Mouse (Mus musculus) hematopoietic multipotent progenitor cell, adult 10-12 weeks (in vitro differentiated cells): ENCODE results near the gene Gm3127. TPM values are rescaled to one million over a fixed set of nuclear protein-coding genes. Genes with fewer than 3 reads are reported as not detected.

Source experiments
- polyA plus RNA-seq: library from polyadenylated mRNA; stranded (reverse); fragments of >175 nt; gene quantifications from 2 replicates; pipeline ENCODE4 v1.2.3, GENCODE M21; 2012; ENCODE audit warnings: low replicate concordance

Gm3127 gene
- not detected in 2 replicates for polyA plus RNA-seq

DNA sequence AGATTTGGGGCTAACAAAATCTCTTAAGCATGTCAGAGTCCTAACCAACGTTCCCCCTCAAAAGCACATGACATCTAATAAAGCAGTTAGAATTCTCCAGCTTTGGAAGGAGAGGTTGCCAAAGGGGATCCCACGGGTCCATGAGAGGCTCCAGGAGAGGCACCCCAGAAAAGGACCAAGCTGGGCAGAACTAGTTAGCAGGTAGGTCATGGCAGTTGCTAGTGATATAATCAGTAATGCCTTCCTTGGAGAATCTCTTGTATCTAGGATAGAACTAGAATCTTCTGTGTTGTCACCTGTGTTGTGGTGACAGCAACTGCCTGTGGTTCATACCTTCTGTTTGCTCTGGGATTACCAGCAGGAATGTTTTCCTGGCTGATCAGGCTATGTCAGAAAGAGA is at the start of gene Gm3127:
TSS of gene Gm3127 (plus strand) at position 301 of the 400 bp plus-strand sequence.

DNA sequence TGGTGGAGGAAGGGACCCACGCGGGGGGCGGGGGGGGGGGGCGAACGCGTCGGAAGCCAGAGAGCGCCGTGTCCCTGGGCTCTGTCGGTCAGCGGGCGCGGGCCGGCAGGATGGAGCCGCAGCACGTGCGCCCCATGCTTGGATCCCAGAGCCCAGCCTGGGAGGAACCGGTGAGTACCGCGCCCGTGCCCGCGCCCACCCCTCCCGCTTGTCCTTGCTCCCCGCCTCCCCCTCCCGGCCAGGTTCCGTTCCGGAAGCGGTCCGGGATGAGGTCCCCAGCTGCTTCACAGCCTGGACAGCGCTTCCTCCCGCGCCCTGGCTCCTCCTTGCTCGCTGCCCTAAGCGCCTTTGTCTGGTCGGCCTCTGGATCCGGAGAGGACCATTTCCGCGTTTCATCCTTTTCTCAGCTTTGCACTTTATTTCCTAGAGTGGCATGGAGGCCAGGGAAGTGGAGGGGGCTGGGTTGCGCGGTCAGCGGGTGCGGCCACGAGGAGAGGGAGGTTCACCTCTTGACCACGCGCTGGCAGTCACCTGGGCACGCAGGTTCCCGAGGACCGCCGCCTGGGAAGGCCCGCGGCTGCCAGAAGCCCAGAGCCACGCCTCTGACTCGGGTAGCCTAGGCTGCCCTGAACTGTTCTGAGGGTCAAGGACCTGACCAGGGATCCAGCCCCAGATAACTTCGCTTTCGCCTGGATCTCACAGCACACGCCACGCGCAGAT is 17.8 kb downstream of the Gm3127 start, which contains the start of gene Gm2974:
TSS of gene Gm2974 (plus strand) at position 86 of the 720 bp plus-strand sequence.

Other genes starting within 250 kb of the Gm3127 start
- gene Gm3029, start 233.3 kb upstream of the Gm3127 start, polyA plus RNA-seq: not detected in 2 replicates
- not detected in 2 replicates for gene Gm3095, start 201.5 kb upstream of the Gm3127 start, polyA plus RNA-seq
- not detected in 2 replicates for gene Gm3099, start 166.6 kb upstream of the Gm3127 start, polyA plus RNA-seq
- not detected in 2 replicates for gene Gm5796, start 141.1 kb upstream of the Gm3127 start, polyA plus RNA-seq
- gene Gm3115, start 80.9 kb upstream of the Gm3127 start, polyA plus RNA-seq: not detected in 2 replicates
- gene Gm8108, start 54.5 kb upstream of the Gm3127 start, polyA plus RNA-seq: not detected in 2 replicates
- gene Gm2974, start 17.5 kb downstream of the Gm3127 start, polyA plus RNA-seq: not detected in 2 replicates
- gene Gm3138, start 84.6 kb downstream of the Gm3127 start, polyA plus RNA-seq: not detected in 2 replicates
- not detected in 2 replicates for gene Gm3149, start 152.3 kb downstream of the Gm3127 start, polyA plus RNA-seq
- not detected in 2 replicates for gene 2610042L04Rik, start 169.7 kb downstream of the Gm3127 start, polyA plus RNA-seq
- not detected in 2 replicates for gene Gm3159, start 232.5 kb downstream of the Gm3127 start, polyA plus RNA-seq